Mouse (Mus musculus) cerebellum, adult (tissue): ENCODE results near the gene Daam1.

Experiments
- ATAC-seq: cut with Nextera tagmentation; 2 replicates; pipeline ENCODE4 v1.9.2; 2017; ENCODE audit warnings: mild to moderate bottlenecking, moderate library complexity, mixed read lengths; ENCODE audit not compliant: insufficient number of reproducible peaks, low FRiP score, low TSS enrichment

The Daam1 gene

GRCm38 (mm10) chr12:71957496-71957895 lies 126.6 kb downstream of the Daam1 start:
- no peak for ATAC-seq

GRCm38 (mm10) chr12:71959351-71959991 lies 128.6 kb downstream of the Daam1 start:
- ATAC-seq = no peak

GRCm38 (mm10) chr12:71961671-71962070 lies 130.8 kb downstream of the Daam1 start:
- ATAC-seq = no peak

- ATAC-seq = no peak
Observed at GRCm38 (mm10) chr12:71962616-71963015, 131.7 kb downstream of the Daam1 start.

DNA sequence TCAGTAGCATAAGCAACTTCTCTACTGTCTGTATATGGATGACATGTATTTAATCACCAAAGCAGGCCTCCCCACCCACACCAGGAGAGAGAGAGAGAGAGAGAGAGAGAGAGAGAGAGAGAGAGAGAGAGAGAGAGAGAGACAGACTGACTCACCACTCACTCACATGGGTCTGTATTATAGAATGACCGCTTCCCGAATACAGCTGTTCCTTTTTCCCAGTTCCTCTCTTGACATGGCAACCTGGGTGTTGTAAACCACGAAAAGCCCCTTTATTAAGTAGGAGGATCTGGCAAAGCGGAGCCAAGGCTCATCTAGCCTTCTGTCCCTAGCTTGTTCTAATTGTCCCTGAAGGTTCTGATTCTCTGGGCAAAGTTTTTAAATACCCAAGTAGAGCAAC lies 137.7 kb downstream of the Daam1 start:
- ATAC-seq = no peak

GRCm38 (mm10) chr12:71969022-71969421 lies 138.1 kb downstream of the Daam1 start:
- ATAC-seq = no peak

GRCm38 (mm10) chr12:71969439-71969838 lies 138.6 kb downstream of the Daam1 start:
- ATAC-seq = no peak

GRCm38 (mm10) chr12:71969941-71970629 lies 139.2 kb downstream of the Daam1 start:
- ATAC-seq = no peak

- no peak for ATAC-seq
Observed at GRCm38 (mm10) chr12:71970791-71971654, 140.1 kb downstream of the Daam1 start.

DNA sequence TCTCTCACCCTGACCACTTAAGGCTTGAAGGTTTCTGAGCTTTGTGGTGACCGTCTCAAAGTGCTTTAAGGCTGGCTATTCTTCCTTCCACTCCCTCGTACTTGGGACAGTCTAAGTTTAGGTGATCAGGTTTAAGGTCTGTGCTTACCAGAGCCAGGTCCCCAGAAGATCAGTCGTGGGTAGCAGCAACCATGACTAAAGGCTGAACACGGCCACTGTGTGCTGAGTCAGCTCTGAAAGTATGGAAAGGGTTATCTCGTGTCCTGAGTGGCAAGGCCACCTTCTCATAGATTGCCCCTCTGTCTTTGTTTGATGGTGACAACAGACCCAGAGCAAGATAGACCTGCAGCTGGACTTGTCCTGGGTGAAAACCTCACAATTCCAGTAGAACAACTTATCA lies 141.2 kb downstream of the Daam1 start:
- no peak for ATAC-seq

DNA sequence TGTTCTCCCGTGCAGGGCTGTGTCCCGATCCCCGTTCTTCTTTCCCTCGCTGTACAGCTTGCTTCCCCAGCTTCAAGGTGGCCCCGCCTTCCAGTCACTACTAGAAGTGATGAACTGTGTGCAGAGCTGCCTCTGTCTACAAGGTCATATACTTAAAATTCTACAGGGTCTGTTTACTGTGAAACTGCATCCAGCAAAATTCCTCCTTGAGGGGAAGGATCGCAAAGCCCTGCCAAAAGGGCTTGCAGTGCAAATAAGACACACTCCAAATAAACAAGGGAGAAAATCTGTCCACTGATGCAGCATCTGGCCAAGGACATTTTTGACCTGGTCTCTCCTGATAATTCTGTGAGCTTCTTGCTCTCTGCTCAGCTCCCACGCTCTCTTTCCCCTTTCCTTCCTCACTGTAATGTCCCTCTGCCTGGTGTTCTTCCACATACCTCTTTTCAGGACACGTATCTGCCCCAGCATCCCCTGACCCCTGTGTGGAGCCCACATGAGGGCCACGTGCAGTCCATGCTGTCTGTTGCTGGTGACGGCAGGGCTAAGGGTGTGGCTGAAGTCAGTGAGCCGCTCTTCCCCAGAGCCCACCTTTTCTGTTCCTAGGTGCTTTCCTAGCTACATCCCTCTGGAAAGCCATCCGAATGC lies 141.9 kb downstream of the Daam1 start:
- no peak for ATAC-seq

DNA sequence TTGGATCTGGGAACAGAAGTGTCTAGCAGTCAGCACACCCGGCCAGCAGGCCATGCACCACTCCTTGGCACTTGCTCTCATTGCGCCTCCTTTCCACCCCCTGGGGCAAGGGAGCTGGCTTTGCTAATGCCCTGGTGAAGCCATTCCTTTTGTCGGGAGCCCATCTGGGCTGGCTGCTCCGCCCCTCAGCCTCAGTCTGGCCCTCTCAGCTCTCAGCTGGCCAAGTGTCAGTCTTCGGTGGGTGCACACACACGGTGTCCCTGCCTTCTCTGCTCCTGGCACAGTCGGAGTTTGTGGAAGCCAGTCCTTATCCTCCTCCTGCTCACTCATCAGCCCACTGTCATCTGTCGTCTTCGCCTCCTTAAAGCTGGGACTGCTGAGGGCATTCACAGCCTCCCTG lies 142.7 kb downstream of the Daam1 start:
- ATAC-seq = peak; percentile 54; the same call in 1 of the 2 replicates

GRCm38 (mm10) chr12:71975626-71976025 lies 144.7 kb downstream of the Daam1 start:
- no peak for ATAC-seq

DNA sequence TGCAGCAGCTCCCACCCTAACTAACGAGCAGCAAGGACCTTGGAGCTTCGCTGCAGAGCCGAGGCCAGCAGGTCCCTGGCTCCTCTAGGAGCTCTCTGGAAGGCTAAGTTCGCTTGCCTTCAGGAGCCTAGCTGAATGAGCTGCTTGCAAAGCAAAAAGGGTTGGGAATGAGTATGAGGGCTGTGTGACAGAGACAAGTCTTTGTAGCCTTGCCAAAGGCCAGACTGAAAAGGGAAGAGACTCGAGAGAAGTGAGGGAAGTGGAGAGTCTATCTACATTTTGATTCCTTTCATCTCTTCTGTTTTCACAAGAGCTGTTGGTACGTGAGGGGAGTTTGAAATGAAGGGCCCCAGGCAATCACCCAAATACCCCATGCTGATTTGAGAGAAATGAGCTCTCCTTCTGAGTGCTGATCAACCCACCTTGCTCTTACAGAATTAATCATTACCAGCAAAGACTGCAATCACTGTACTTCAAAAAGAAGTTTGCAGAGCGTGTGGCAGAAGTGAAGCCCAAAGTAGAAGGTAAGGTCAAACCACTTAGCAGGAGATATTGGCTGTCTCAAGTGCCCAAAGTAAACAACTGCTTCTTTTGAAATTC lies 145.6 kb downstream of the Daam1 start:
- no peak for ATAC-seq

GRCm38 (mm10) chr12:71977364-71977763 lies 146.5 kb downstream of the Daam1 start:
- ATAC-seq = no peak

GRCm38 (mm10) chr12:71978513-71979352 lies 147.9 kb downstream of the Daam1 start:
- no peak for ATAC-seq

DNA sequence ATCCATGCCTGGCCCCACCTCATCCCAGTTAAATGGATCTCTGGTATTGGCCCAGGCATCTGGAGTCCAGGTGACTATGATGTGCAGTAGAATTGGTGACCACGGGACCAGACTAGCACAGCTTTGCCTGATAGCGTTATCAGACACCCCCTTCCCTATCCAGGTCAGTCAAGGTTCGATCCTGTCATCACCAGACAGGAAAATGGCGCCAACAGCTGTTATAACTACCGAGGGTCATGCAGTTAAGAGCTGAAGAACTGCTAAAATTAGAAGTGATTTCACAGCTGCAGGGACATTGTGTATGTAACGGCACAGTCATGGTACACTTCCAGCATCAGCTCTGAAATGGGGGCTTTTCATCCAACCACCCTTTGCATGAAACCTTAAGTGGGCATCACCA lies 149.3 kb downstream of the Daam1 start:
- ATAC-seq = no peak

DNA sequence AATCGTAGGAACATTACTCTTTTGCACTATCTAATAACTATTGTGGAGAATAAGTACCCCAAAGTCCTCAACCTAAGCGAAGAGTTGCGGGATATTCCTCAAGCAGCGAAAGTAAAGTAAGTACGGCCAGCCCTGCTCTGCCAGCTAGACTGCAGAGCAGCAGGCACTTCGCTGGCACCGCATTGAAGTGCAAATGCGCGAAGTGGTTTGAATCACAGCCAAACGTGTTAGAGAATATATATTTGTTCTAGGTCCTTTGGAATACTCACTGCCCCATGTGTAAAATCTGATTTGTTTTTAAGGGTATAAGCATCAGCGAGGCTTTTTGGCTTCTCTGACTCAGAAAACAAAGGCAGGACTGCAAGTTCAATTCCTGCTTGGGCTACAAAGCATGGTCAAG lies 149.9 kb downstream of the Daam1 start:
- ATAC-seq = no peak

DNA sequence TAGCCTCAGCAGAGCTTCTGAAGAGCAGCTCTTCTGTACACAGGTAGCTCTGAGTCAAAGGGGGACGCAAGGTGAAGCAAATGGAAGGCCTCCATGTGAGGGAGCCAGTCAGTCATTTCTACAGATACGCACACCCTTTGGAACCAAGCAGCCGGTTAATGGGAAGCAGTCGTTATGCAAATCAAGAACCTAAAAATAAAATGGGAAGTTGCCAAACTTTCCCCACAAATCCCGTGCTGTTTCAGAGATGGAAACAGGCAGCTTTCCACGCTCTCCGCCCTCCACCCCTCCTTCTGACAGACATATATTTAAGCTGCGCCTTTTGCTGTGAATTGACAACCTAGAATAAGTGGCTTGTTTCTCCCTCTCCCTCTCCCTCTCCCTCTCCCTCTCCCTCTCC lies 150.4 kb downstream of the Daam1 start:
- no peak for ATAC-seq
